Mouse (Mus musculus): Measurements from ENCODE around the gene Vopp1. TPM values are rescaled to one million over a fixed set of nuclear protein-coding genes. Genes with fewer than 3 reads are reported as not detected.

The Vopp1 gene
- total RNA-seq, 2 experiments from 2014 or later = 26.2 to 29.9 TPM

DNA sequence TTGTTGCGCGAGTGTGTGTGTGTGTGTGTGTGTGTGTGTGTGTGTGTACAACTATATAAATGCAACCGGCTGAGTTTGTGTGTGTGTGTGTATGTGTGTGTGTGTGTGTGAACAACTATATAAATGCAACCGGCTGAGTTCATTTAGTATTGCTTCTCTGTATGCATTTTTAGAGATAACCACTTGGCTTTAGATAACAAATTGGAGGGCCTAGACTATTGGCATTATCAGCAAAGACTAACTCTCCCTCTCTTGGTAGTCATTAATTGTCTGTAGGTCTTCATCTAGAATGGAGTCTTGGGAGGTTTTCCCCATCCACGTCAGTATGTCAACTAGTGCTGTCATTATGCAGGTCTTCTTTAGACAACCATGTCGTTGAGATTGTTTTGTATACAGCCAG is 37.6 kb downstream of the Vopp1 start:
- no peak for DNase-seq (ENCODE audit: low spot score in 2 of 2)

DNA sequence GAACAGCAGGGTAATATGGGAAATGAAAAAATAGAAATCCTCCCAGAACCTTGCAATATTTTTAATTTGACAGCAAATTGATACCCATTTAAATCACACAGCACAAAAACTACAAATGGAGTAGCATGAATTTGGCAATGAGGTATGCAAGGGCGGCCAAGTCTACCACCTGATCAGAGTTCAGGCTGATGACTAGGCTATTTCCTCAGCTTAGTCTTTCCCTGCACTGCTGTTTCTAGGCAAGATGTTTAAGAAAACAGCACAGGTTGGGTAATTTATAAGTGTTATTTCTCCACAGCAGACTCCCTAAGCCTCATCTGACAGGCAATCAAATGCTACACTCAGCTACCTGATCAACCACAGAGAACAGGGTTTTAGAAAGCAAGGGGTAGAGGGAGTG is 40.7 kb downstream of the Vopp1 start:
- no peak for DNase-seq (ENCODE audit: low spot score in 2 of 2)

- DNase-seq (ENCODE audit: low spot score in 2 of 2) = no peak
Measured at GRCm38 (mm10) chr6:57782658-57783057, 42.3 kb downstream of the Vopp1 start.

- DNase-seq (ENCODE audit: low spot score in 2 of 2) = no peak
Measured at GRCm38 (mm10) chr6:57780359-57780758, 44.6 kb downstream of the Vopp1 start.

- DNase-seq (ENCODE audit: low spot score in 2 of 2) = no peak
Measured at GRCm38 (mm10) chr6:57773792-57774191, 51.2 kb downstream of the Vopp1 start.

GRCm38 (mm10) chr6:57770467-57771190 is 54.3 kb downstream of the Vopp1 start:
- DNase-seq (ENCODE audit: low spot score in 2 of 2) = no peak

GRCm38 (mm10) chr6:57768948-57769525 is 55.9 kb downstream of the Vopp1 start:
- DNase-seq (ENCODE audit: low spot score in 2 of 2) = no peak

DNA sequence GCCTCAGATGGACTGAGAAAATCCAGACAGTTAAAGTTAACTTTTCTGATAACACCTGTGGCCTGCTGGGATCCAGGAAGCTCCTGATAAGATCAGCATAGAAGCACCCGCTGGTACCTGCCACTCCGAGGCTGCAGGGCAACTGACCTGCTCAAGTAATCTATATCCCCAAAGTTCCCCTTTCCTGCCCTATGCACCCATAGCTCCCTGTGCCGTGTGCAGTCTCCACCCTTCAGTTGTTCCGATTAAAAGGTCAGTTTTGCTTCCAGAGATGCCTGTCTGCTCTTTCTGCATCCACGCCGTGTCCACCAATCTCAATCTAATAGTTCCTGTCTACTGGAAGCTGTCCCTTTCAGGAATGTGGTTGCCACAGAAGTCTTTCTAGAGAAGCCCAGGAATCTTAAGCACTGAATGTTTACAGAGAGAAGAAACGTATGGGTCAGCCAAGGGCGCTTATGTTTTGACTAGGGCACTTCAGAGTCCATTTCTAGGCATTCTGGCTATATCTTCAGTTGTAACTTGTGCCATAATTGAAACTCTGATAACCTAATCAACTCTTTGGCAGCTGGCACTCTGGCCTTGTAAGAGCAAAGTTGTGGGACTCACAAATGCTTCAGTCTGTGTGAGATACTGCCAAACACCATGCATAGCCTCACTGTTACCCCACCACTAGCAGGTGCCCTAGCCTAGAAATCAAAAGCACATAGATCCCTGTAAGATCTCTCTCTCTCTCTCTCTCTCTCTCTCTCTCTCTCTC is 57.7 kb downstream of the Vopp1 start:
- no peak for DNase-seq (ENCODE audit: low spot score in 2 of 2)

- DNase-seq (ENCODE audit: low spot score in 2 of 2) = no peak
Measured at GRCm38 (mm10) chr6:57766287-57766686, 58.7 kb downstream of the Vopp1 start.

GRCm38 (mm10) chr6:57765095-57765878 is 59.7 kb downstream of the Vopp1 start:
- no peak for DNase-seq (ENCODE audit: low spot score in 2 of 2)

DNA sequence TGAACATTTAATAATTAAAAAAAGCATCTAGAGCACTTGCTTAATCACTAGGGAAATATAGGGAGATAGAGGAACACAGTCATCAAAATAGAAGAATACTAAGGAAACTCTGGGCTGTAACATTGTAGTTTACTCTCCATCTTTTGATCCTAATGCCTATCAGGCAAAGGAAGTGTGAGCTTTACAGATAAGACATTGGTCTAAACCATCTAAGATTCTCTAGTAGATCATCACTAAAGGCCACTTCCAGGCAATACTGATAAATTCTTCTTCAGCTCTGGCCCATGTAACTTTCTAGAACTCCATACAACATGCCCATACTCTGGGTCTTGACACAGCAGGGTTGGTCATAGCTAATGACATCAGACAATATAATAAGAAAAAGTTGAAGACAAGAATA is 61.9 kb downstream of the Vopp1 start:
- DNase-seq (ENCODE audit: low spot score in 2 of 2) = no peak

- no peak for DNase-seq (ENCODE audit: low spot score in 2 of 2)
Measured at GRCm38 (mm10) chr6:57753962-57754759, 70.8 kb downstream of the Vopp1 start.

- no peak for DNase-seq (ENCODE audit: low spot score in 2 of 2)
Measured at GRCm38 (mm10) chr6:57745748-57746129, 79.2 kb downstream of the Vopp1 start.

DNA sequence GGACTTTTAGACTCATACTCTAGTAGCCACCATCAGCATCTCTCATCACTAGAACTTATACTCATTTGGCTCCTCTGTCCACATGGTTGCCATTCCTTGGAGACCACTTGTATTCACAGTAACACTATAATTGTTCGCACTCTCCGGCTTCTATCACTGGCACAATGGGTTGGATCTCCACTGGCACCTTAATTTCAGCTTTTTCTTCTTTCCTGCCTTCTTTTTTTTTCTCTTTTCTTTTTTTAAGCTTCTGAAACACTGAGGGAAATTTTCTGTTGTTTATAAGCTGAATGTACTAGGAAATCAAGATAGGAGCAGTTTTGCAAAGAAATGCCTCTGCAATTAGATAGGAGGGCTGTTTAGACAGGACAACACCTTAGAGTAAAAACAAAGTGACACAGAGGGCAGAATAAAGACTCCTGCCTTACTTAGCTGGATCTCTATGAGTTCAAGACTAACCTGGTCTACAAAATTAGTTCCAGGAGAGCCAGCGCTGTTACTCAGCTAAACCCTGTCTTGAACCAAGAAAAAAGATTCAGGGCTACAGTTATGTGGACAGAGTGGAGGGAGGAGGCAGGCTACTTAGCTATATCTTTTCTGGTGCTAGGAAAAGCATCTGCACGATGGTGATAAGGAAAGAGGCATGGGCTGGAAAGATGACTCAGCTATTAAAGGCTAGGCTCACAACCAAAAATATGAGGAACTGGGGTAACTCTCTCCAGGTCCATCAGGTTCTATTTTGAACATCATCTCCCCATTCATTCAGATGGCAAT is 79.8 kb downstream of the Vopp1 start:
- no peak for DNase-seq (ENCODE audit: low spot score in 2 of 2)

DNA sequence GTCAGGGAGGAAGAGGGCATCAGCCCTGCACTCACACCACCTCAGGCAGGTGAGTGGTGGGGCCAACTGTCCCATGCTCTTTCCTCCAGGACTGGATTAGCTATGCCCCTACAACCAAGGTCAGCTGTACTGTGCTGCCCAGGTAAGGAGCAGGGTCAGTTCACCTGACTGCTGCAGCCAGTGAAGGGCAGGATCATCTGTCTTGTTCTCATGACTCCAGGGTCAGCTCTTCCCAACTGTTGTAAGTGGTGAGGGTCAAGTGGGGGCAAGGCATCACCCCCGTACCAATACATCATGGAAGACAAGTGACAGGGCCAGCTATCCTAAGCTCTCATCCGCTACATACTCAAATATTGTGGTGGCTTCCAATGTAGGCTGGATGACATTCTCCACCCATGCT is 80.8 kb downstream of the Vopp1 start:
- DNase-seq (ENCODE audit: low spot score in 2 of 2) = no peak

GRCm38 (mm10) chr6:57743333-57743732 is 81.6 kb downstream of the Vopp1 start:
- no peak for DNase-seq (ENCODE audit: low spot score in 2 of 2)

- DNase-seq (ENCODE audit: low spot score in 2 of 2) = no peak
Measured at GRCm38 (mm10) chr6:57742749-57743148, 82.2 kb downstream of the Vopp1 start.

GRCm38 (mm10) chr6:57721347-57721746 is 103.6 kb downstream of the Vopp1 start:
- DNase-seq (ENCODE audit: low spot score in 2 of 2) = no peak

- no peak for DNase-seq (ENCODE audit: low spot score in 2 of 2)
Measured at GRCm38 (mm10) chr6:57711726-57712125, 113.2 kb downstream of the Vopp1 start.

- no peak for DNase-seq (ENCODE audit: low spot score in 2 of 2)
Measured at GRCm38 (mm10) chr6:57706721-57707120, 118.2 kb downstream of the Vopp1 start.

Measured in adrenal gland, postnatal 4 days (tissue).